Mouse (Mus musculus) G1E (cell line): ENCODE measurements around the gene Gpc5. TPM values are rescaled to one million over a fixed set of nuclear protein-coding genes. Genes with fewer than 3 reads are reported as not detected.

ENCODE experiments used
- ATAC-seq: 2 replicates; pipeline ENCODE4 v1.8.0; 2016; ENCODE audit warnings: mild to moderate bottlenecking; ENCODE audit not compliant: insufficient number of reproducible peaks, poor library complexity, low FRiP score, severe bottlenecking; ENCODE audit errors: extremely low read depth
- DNase-seq: peaks from one replicate; pipeline ENCODE4 v3.0.0; 2012; ENCODE audit warnings: low spot score
- H3K27me3 ChIP-seq: 2 replicates; pipeline ENCODE4 v1.6.1; 2012; ENCODE audit warnings: mild to moderate bottlenecking, low read length, inconsistent platforms; ENCODE audit not compliant: insufficient read depth
- H3K36me3 ChIP-seq: replicated peaks from 2 replicates; pipeline ENCODE3; 2012; ENCODE audit warnings: mild to moderate bottlenecking, inconsistent platforms
- H3K4me1 ChIP-seq: 2 replicates; pipeline ENCODE4 v1.6.1; 2012; ENCODE audit warnings: low read depth, low read length, inconsistent platforms, mixed read lengths; ENCODE audit not compliant: insufficient read depth
- H3K4me3 ChIP-seq: 2 replicates; pipeline ENCODE4 v1.5.1; 2012; ENCODE audit warnings: low read depth, mild to moderate bottlenecking, inconsistent platforms, low read length, moderate library complexity, mixed read lengths
- H3K9me3 ChIP-seq: replicated peaks from 2 replicates; pipeline ENCODE4 v1.6.1; 2012; ENCODE audit warnings: inconsistent platforms
- CTCF ChIP-seq: IDR thresholded peaks from 2 replicates; pipeline ENCODE4 v1.5.1; 2012; ENCODE audit warnings: low read depth, low read length, inconsistent platforms, mixed read lengths
- GATA1 ChIP-seq: IDR thresholded peaks from 2 replicates; pipeline ENCODE4 v1.6.1; 2012; ENCODE audit warnings: borderline replicate concordance, low read length, inconsistent platforms, mixed read lengths
- GATA2 ChIP-seq: IDR thresholded peaks from 2 replicates; pipeline ENCODE4 v1.6.1; 2012; ENCODE audit warnings: low read depth, low read length, inconsistent platforms, borderline replicate concordance
- POLR2AphosphoS5 ChIP-seq: IDR thresholded peaks from 2 replicates; pipeline ENCODE4 v1.6.1; 2012; ENCODE audit warnings: low read depth, low read length, inconsistent platforms; ENCODE audit not compliant: insufficient replicate concordance
- TAL1 ChIP-seq: conservative IDR thresholded peaks from 2 replicates; pipeline ENCODE4 v1.6.1; 2012; ENCODE audit warnings: low read depth, low read length, inconsistent platforms, mixed read lengths
- polyA plus RNA-seq: library from polyadenylated mRNA; stranded (reverse); fragments of >175 nt; gene quantifications from 2 replicates; pipeline ENCODE4 v1.2.3, GENCODE M21; 2012
- total RNA-seq, 2 experiments: library from RNA; stranded (forward) in 1 of 2; stranded (reverse) in 1 of 2; fragments of 200-1000 nt in 1 of 2; fragments of >200 nt in 1 of 2; fragmentation: Nextera tagmentation in 1 of 2; gene quantifications; 2 replicates each; pipeline ENCODE4 v1.2.3; 2014 to 2017

Gene Gpc5
- total and polyA plus RNA-seq, 3 experiments = 0.16 TPM; not detected in 2

DNA sequence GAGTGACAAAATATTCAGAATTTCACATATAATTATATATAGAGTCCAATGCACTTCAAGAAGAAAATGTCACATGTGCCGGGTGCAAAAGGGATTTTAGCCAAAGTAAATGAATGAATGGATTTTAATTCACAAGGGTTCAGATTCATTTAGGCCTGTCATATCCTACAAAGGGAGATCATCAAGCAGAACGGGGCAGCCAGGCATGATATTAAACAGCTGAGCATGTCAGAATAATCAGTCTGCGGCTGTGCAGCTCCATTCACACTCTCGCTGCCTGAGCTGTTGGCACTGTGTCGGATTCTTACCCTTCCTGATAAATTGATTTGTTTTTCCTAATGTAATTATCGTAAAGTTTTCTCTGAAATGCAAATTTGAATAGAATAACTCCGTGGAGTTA, 524.8 kb downstream of the Gpc5 start:
- no peaks in the 10 kb centered on the region for H3K36me3 ChIP-seq
- H3K4me3 ChIP-seq = no peak overlapping the region
- ATAC-seq (no peak), DNase-seq (no peak)
- H3K9me3 ChIP-seq = peaks cover 3% of the 10 kb centered on the region; the same call in 1 of the 2 replicates
- no peaks in the 10 kb centered on the region for H3K27me3 ChIP-seq
- no peak for TF ChIP-seq CTCF
- no peak for TF ChIP-seq TAL1
- H3K4me1 ChIP-seq = no peaks in the 10 kb centered on the region

DNA sequence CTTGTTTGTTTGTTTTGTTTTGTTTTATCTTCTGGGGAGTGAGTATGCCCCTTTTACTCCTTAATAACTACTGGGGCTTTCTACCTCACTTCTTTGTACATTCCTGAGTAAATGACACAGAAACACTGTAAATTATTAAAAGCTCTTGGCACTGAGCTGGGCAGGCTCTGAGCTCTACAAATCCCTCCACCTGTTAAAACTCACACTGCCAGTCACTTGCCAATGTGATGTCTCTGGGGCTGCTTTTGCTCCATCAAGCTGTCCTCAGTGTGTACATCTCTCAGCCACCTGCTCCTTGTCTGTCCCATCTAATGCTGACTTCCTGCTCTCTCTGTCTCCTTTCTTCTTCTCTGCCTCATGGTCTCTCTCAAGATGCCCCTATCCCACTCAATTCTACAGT, 528.5 kb downstream of the Gpc5 start:
- TF ChIP-seq TAL1 = no peak
- no peak for TF ChIP-seq GATA1
- no peak for TF ChIP-seq GATA2
- no peak for TF ChIP-seq CTCF
- TF ChIP-seq POLR2AphosphoS5 = no peak
- ATAC-seq (no peak), DNase-seq (no peak)
- no peaks in the 10 kb centered on the region for H3K36me3 ChIP-seq
- no peaks in the 10 kb centered on the region for H3K9me3 ChIP-seq
- H3K4me3 ChIP-seq = no peak overlapping the region
- H3K4me1 ChIP-seq = no peaks in the 10 kb centered on the region
- H3K27me3 ChIP-seq = no peaks in the 10 kb centered on the region

DNA sequence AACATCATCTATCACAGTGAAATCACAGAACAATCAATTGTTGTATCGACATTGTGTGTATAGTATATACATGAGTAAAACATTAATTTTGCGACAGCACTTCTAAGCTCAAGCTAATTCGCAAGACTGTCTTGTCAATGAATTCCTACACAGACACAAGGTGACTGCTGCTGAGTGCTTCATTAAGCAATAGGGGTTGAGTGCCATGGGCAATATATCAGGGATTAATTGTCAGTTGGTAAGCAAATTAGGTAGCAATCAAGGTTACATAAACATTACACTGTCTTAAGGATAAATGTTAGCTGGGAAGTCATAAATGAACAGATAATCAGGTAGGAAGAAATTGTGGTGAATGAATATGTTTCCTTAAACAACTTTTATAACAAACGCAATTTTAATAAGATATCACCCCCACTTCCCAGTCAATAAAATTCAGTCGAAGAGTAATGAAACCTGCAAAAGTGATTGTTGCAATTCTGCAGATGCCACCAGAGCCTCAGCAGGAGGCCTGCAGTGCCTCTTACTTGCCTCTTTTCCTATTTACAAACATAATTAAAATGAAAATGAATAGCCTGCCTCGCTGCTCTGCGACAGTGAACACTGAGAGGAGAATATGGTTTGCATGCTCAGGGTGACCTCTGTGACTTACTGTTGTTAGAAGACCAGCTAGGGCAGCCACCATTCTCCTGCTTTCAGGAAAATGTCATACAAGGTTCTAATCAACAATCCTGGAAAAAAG, 539.3 kb downstream of the Gpc5 start:
- Histone ChIP-seq H3K4me1 (no peaks in the 10 kb centered on the region), H3K9me3 (peaks cover 3% of the 10 kb centered on the region; the same call in 1 of the 2 replicates), H3K27me3 (no peaks in the 10 kb centered on the region), H3K36me3 (no peaks in the 10 kb centered on the region), H3K4me3 (no peak overlapping the region)
- no peak for TF ChIP-seq GATA2
- TF ChIP-seq CTCF = no peak
- no peak for TF ChIP-seq POLR2AphosphoS5
- no peak for TF ChIP-seq TAL1
- TF ChIP-seq GATA1 = no peak
- ATAC-seq (no peak), DNase-seq (no peak)

DNA sequence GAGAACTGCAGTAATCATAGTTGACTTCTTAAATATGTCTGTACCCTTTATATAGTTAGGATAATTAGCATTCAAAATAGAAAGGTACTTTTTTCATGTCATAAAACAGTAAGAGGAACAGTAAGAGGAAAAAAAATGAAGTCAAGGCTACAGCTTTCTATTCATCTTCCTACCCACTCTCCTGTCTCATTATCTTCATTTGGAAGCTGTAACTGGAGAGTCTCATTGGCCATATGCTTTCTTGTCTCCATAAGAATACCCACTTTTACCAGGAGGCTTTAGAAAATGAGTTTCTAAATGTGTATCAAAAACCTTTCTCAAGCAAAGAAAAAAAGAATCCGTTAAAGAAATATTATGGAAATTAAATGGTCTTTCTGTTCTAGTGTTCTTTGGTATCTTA, 541.3 kb downstream of the Gpc5 start:
- Histone ChIP-seq H3K27me3 (no peaks in the 10 kb centered on the region), H3K36me3 (no peaks in the 10 kb centered on the region), H3K4me1 (no peaks in the 10 kb centered on the region), H3K4me3 (no peak overlapping the region), H3K9me3 (peaks cover 6% of the 10 kb centered on the region; the same call in 1 of the 2 replicates)
- TF ChIP-seq TAL1 (no peak), POLR2AphosphoS5 (no peak), CTCF (no peak), GATA1 (no peak), GATA2 (no peak)
- DNase-seq (no peak), ATAC-seq (no peak)

DNA sequence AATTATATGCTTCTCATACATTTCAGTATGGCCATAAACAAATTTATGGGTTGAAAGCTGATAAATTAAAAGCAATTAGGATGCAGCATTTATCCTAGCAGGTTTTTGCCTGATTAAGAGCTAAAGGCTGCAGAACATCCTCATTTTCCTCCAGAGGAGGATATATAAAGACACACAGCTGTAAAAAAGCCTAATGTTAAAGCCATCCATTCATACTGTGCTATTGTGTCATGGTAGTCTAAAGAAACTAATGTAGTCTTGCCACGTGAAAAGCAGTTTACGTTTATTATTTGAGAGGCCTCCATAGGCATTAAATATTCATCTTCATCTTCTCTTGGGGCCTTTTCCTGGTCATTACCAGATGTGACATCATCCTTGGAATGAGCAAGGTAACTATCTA, 587.9 kb downstream of the Gpc5 start:
- Histone ChIP-seq H3K9me3 (peaks cover 17% of the 10 kb centered on the region), H3K4me1 (no peaks in the 10 kb centered on the region), H3K27me3 (no peaks in the 10 kb centered on the region), H3K36me3 (no peaks in the 10 kb centered on the region), H3K4me3 (no peak overlapping the region)
- DNase-seq = no peak
- no peak for ATAC-seq
- TF ChIP-seq TAL1 (no peak), GATA1 (no peak), CTCF (no peak), GATA2 (no peak), POLR2AphosphoS5 (no peak)

DNA sequence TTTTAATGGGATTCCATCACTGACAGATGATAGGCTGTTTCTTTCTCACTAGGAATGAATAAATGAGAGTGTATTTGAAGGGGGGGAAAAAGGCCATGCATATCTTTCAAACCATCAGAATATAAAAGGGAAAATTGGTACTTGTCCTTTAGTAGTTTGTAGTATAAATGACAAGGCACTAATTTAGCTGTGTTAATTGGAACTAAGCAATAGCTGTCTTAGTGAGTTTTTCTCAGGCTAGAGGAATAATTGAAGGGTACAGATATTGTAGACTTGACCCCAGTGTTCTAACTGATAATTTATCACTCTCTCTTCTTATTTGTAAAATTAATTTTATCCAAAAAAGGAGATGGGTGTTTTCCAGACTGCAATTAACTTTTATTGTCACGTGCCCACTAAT, 654.0 kb downstream of the Gpc5 start:
- H3K4me1 ChIP-seq = no peaks in the 10 kb centered on the region
- DNase-seq (no peak), ATAC-seq (no peak)
- H3K27me3 ChIP-seq = no peaks in the 10 kb centered on the region
- no peaks in the 10 kb centered on the region for H3K36me3 ChIP-seq
- no peak for TF ChIP-seq POLR2AphosphoS5
- TF ChIP-seq CTCF = no peak
- TF ChIP-seq GATA1 = no peak
- TF ChIP-seq TAL1 = no peak
- TF ChIP-seq GATA2 = no peak
- peaks cover 5% of the 10 kb centered on the region for H3K9me3 ChIP-seq
- H3K4me3 ChIP-seq = no peak overlapping the region
